Mouse (Mus musculus) E14TG2a.4 (cell line): ENCODE results near the gene Ankrd26.

Source experiments
- H3K27me3 ChIP-seq: 2 replicates; pipeline ENCODE4 v1.6.1; 2014; ENCODE audit warnings: low read length, control low read depth; ENCODE audit not compliant: insufficient read depth
- H3K36me3 ChIP-seq: 2 replicates; pipeline ENCODE4 v1.6.1; 2014; ENCODE audit warnings: low read length, control low read depth; ENCODE audit not compliant: insufficient read depth
- H3K4me1 ChIP-seq: replicated peaks from 2 replicates; pipeline ENCODE4 v1.6.1; 2014; ENCODE audit warnings: low read depth, low read length, control low read depth
- H3K4me3 ChIP-seq: replicated peaks from 2 replicates; pipeline ENCODE4 v1.5.1; 2014; ENCODE audit warnings: mild to moderate bottlenecking, low read length
- H3K9me3 ChIP-seq: 2 replicates; pipeline ENCODE4 v1.6.1; 2014; ENCODE audit warnings: low read length, control low read depth
- CTCF ChIP-seq: conservative IDR thresholded peaks from 2 replicates; pipeline ENCODE4 v1.5.1; 2014; ENCODE audit warnings: low read length
- NANOG ChIP-seq: IDR thresholded peaks from 2 replicates; pipeline ENCODE4 v1.6.1; 2014; ENCODE audit warnings: borderline replicate concordance, low read length, mixed read lengths
- POU5F1 ChIP-seq: IDR thresholded peaks from 2 replicates; pipeline ENCODE4 v1.6.1; 2014; ENCODE audit warnings: low read length, borderline replicate concordance

The Ankrd26 gene

GRCm38 (mm10) chr6:118454452-118454851 is 107.6 kb downstream of the Ankrd26 start:
- H3K9me3 ChIP-seq = no peaks in the 10 kb centered on the region
- peaks cover 33% of the 10 kb centered on the region for H3K27me3 ChIP-seq
- peaks cover 10% of the 10 kb centered on the region; the same call in 1 of the 2 replicates for H3K4me1 ChIP-seq
- no peaks in the 10 kb centered on the region for H3K36me3 ChIP-seq
- H3K4me3 ChIP-seq = peak overlapping the region; percentile 88
- TF ChIP-seq NANOG = no peak
- no peak for TF ChIP-seq POU5F1
- TF ChIP-seq CTCF = no peak
